Mouse (Mus musculus): ENCODE data around the gene Frmpd4. TPM values are rescaled to one million over a fixed set of nuclear protein-coding genes. Genes with fewer than 3 reads are reported as not detected.

Frmpd4 gene
- polyA plus RNA-seq, 1 experiment from 2014 or later = 0.18 TPM

- Histone ChIP-seq H3K27me3 (replicated peaks; ENCODE audit: control insufficient read depth, insufficient read depth, low read length) (no peaks in the 10 kb centered on the region), H3K4me1 (replicated peaks; ENCODE audit: control insufficient read depth, insufficient read depth, low read length) (no peaks in the 10 kb centered on the region), H3K27ac (ENCODE audit: low read depth) (no peak overlapping the region), H3K4me2 (ENCODE audit: low read length) (no peak overlapping the region), H3K9ac (ENCODE audit: low read length) (no peak overlapping the region), H3K4me3 (ENCODE audit: low read depth, low read length) (no peak overlapping the region), H3K36me3 (ENCODE audit: control insufficient read depth, insufficient read depth, low read length) (no peaks in the 10 kb centered on the region), H3K9me3 (ENCODE audit: control insufficient read depth, low read length) (no peaks in the 10 kb centered on the region)
- DNase-seq (ENCODE audit: low spot score) (no peak), ATAC-seq (replicated peaks; ENCODE audit: low FRiP score, low TSS enrichment, low read depth) (no peak)
- 24% methylated on average over 3 of the region's 3 CpGs for WGBS
These were observed 161.6 kb downstream of the Frmpd4 start for GRCm38 (mm10) chrX:168415403-168415802.

GRCm38 (mm10) chrX:168403512-168403911, 173.5 kb downstream of the Frmpd4 start:
- WGBS = 89% methylated on average over 2 of the region's 2 CpGs
- no peak for ATAC-seq (replicated peaks; ENCODE audit: low FRiP score, low TSS enrichment, low read depth)
- no peaks in the 10 kb centered on the region for H3K27me3 ChIP-seq (replicated peaks; ENCODE audit: control insufficient read depth, insufficient read depth, low read length)

GRCm38 (mm10) chrX:168350431-168350830, 226.6 kb downstream of the Frmpd4 start:
- Histone ChIP-seq H3K27me3 (replicated peaks; ENCODE audit: control insufficient read depth, insufficient read depth, low read length) (peaks cover 6% of the 10 kb centered on the region; the same call in 1 of the 2 replicates), H3K4me3 (ENCODE audit: low read depth, low read length) (no peak overlapping the region), H3K36me3 (ENCODE audit: control insufficient read depth, insufficient read depth, low read length) (no peaks in the 10 kb centered on the region), H3K9me3 (ENCODE audit: control insufficient read depth, low read length) (no peaks in the 10 kb centered on the region), H3K27ac (ENCODE audit: low read depth) (no peak overlapping the region), H3K4me1 (replicated peaks; ENCODE audit: control insufficient read depth, insufficient read depth, low read length) (no peaks in the 10 kb centered on the region), H3K4me2 (ENCODE audit: low read length) (no peak overlapping the region), H3K9ac (ENCODE audit: low read length) (no peak overlapping the region)
- no peak for ATAC-seq (replicated peaks; ENCODE audit: low FRiP score, low TSS enrichment, low read depth)
- WGBS = 82% methylated on average over 2 of the region's 2 CpGs
- no peak for DNase-seq (ENCODE audit: low spot score)

More at GRCm38 (mm10) chrX:168403512-168403911, 173.5 kb downstream of the Frmpd4 start:
- no peaks in the 10 kb centered on the region for H3K36me3 ChIP-seq (ENCODE audit: control insufficient read depth, insufficient read depth, low read length)
- no peaks in the 10 kb centered on the region for H3K4me1 ChIP-seq (replicated peaks; ENCODE audit: control insufficient read depth, insufficient read depth, low read length)
- no peak overlapping the region for H3K9ac ChIP-seq (ENCODE audit: low read length)
- no peak for DNase-seq (ENCODE audit: low spot score)
- H3K4me2 ChIP-seq (ENCODE audit: low read length) = no peak overlapping the region
- H3K27ac ChIP-seq (ENCODE audit: low read depth) = no peak overlapping the region
- no peak overlapping the region for H3K4me3 ChIP-seq (ENCODE audit: low read depth, low read length)
- no peaks in the 10 kb centered on the region for H3K9me3 ChIP-seq (ENCODE audit: control insufficient read depth, low read length)

- DNase-seq (ENCODE audit: low spot score) (no peak), ATAC-seq (replicated peaks; ENCODE audit: low FRiP score, low TSS enrichment, low read depth) (no peak)
- Histone ChIP-seq H3K27me3 (replicated peaks; ENCODE audit: control insufficient read depth, insufficient read depth, low read length) (peaks cover 6% of the 10 kb centered on the region; the same call in 1 of the 2 replicates), H3K4me2 (ENCODE audit: low read length) (no peak overlapping the region), H3K9me3 (ENCODE audit: control insufficient read depth, low read length) (no peaks in the 10 kb centered on the region), H3K36me3 (ENCODE audit: control insufficient read depth, insufficient read depth, low read length) (no peaks in the 10 kb centered on the region), H3K4me1 (replicated peaks; ENCODE audit: control insufficient read depth, insufficient read depth, low read length) (no peaks in the 10 kb centered on the region), H3K9ac (ENCODE audit: low read length) (no peak overlapping the region), H3K4me3 (ENCODE audit: low read depth, low read length) (no peak overlapping the region), H3K27ac (ENCODE audit: low read depth) (no peak overlapping the region)
- 72% methylated on average over 5 of the region's 5 CpGs for WGBS
These were observed 227.5 kb downstream of the Frmpd4 start for GRCm38 (mm10) chrX:168349320-168350225.

- H3K27ac ChIP-seq (ENCODE audit: low read depth) = no peak overlapping the region
- no peak for ATAC-seq (replicated peaks; ENCODE audit: low FRiP score, low TSS enrichment, low read depth)
- no peaks in the 10 kb centered on the region for H3K36me3 ChIP-seq (ENCODE audit: control insufficient read depth, insufficient read depth, low read length)
- no peak overlapping the region for H3K9ac ChIP-seq (ENCODE audit: low read length)
- no peak overlapping the region for H3K4me2 ChIP-seq (ENCODE audit: low read length)
- no peaks in the 10 kb centered on the region for H3K4me1 ChIP-seq (replicated peaks; ENCODE audit: control insufficient read depth, insufficient read depth, low read length)
- H3K4me3 ChIP-seq (ENCODE audit: low read depth, low read length) = no peak overlapping the region
- no peak for DNase-seq (ENCODE audit: low spot score)
- H3K9me3 ChIP-seq (ENCODE audit: control insufficient read depth, low read length) = no peaks in the 10 kb centered on the region
- H3K27me3 ChIP-seq (replicated peaks; ENCODE audit: control insufficient read depth, insufficient read depth, low read length) = no peaks in the 10 kb centered on the region; the same call in 1 of the 2 replicates
These were observed 238.8 kb downstream of the Frmpd4 start for GRCm38 (mm10) chrX:168338212-168338611.

GRCm38 (mm10) chrX:168325161-168325560, 251.9 kb downstream of the Frmpd4 start:
- no peak for ATAC-seq (replicated peaks; ENCODE audit: low FRiP score, low TSS enrichment, low read depth)
- Histone ChIP-seq H3K27ac (ENCODE audit: low read depth) (no peak overlapping the region), H3K9me3 (ENCODE audit: control insufficient read depth, low read length) (no peaks in the 10 kb centered on the region), H3K4me1 (replicated peaks; ENCODE audit: control insufficient read depth, insufficient read depth, low read length) (no peaks in the 10 kb centered on the region), H3K4me3 (ENCODE audit: low read depth, low read length) (no peak overlapping the region), H3K9ac (ENCODE audit: low read length) (no peak overlapping the region), H3K27me3 (replicated peaks; ENCODE audit: control insufficient read depth, insufficient read depth, low read length) (no peaks in the 10 kb centered on the region; the same call in 1 of the 2 replicates), H3K36me3 (ENCODE audit: control insufficient read depth, insufficient read depth, low read length) (no peaks in the 10 kb centered on the region), H3K4me2 (ENCODE audit: low read length) (no peak overlapping the region)
- DNase-seq (ENCODE audit: low spot score) = no peak
- 76% methylated on average over 3 of the region's 3 CpGs for WGBS

GRCm38 (mm10) chrX:168312158-168312557, 264.9 kb downstream of the Frmpd4 start:
- no peak overlapping the region for H3K9ac ChIP-seq (ENCODE audit: low read length)
- no peak for DNase-seq (ENCODE audit: low spot score)
- WGBS = 88% methylated on average over 1 of the region's 1 CpGs
- ATAC-seq (replicated peaks; ENCODE audit: low FRiP score, low TSS enrichment, low read depth) = no peak
- H3K9me3 ChIP-seq (ENCODE audit: control insufficient read depth, low read length) = no peaks in the 10 kb centered on the region
- no peaks in the 10 kb centered on the region for H3K36me3 ChIP-seq (ENCODE audit: control insufficient read depth, insufficient read depth, low read length)
- no peak overlapping the region for H3K27ac ChIP-seq (ENCODE audit: low read depth)
- no peaks in the 10 kb centered on the region for H3K4me1 ChIP-seq (replicated peaks; ENCODE audit: control insufficient read depth, insufficient read depth, low read length)
- H3K4me3 ChIP-seq (ENCODE audit: low read depth, low read length) = no peak overlapping the region
- H3K27me3 ChIP-seq (replicated peaks; ENCODE audit: control insufficient read depth, insufficient read depth, low read length) = no peaks in the 10 kb centered on the region; the same call in 1 of the 2 replicates
- H3K4me2 ChIP-seq (ENCODE audit: low read length) = no peak overlapping the region

- Histone ChIP-seq H3K4me2 (ENCODE audit: low read length) (no peak overlapping the region), H3K4me3 (ENCODE audit: low read depth, low read length) (no peak overlapping the region), H3K9ac (ENCODE audit: low read length) (no peak overlapping the region), H3K4me1 (replicated peaks; ENCODE audit: control insufficient read depth, insufficient read depth, low read length) (no peaks in the 10 kb centered on the region), H3K36me3 (ENCODE audit: control insufficient read depth, insufficient read depth, low read length) (no peaks in the 10 kb centered on the region), H3K27ac (ENCODE audit: low read depth) (no peak overlapping the region), H3K27me3 (replicated peaks; ENCODE audit: control insufficient read depth, insufficient read depth, low read length) (no peaks in the 10 kb centered on the region; the same call in 1 of the 2 replicates), H3K9me3 (ENCODE audit: control insufficient read depth, low read length) (no peaks in the 10 kb centered on the region)
- DNase-seq (ENCODE audit: low spot score) (no peak), ATAC-seq (replicated peaks; ENCODE audit: low FRiP score, low TSS enrichment, low read depth) (no peak)
- 7% methylated on average over 1 of the region's 1 CpGs for WGBS
These were observed 266.9 kb downstream of the Frmpd4 start for GRCm38 (mm10) chrX:168310143-168310542.

GRCm38 (mm10) chrX:168292506-168292905, 284.5 kb downstream of the Frmpd4 start:
- no peak overlapping the region for H3K27ac ChIP-seq (ENCODE audit: low read depth)
- H3K9ac ChIP-seq (ENCODE audit: low read length) = no peak overlapping the region
- H3K9me3 ChIP-seq (ENCODE audit: control insufficient read depth, low read length) = no peaks in the 10 kb centered on the region
- ATAC-seq (replicated peaks; ENCODE audit: low FRiP score, low TSS enrichment, low read depth) (no peak), DNase-seq (ENCODE audit: low spot score) (no peak)
- H3K4me1 ChIP-seq (replicated peaks; ENCODE audit: control insufficient read depth, insufficient read depth, low read length) = no peaks in the 10 kb centered on the region
- 89% methylated on average over 3 of the region's 3 CpGs for WGBS
- H3K36me3 ChIP-seq (ENCODE audit: control insufficient read depth, insufficient read depth, low read length) = no peaks in the 10 kb centered on the region
- peaks cover 18% of the 10 kb centered on the region; the same call in 1 of the 2 replicates for H3K27me3 ChIP-seq (replicated peaks; ENCODE audit: control insufficient read depth, insufficient read depth, low read length)
- H3K4me2 ChIP-seq (ENCODE audit: low read length) = no peak overlapping the region
- no peak overlapping the region for H3K4me3 ChIP-seq (ENCODE audit: low read depth, low read length)
